In genomic region chr2:173784884-173785283, GRCm38 (mm10) we compare ENCODE assay signal across 23 mouse cellular contexts. TPM values are rescaled to one million over a fixed set of nuclear protein-coding genes. Genes with fewer than 3 reads are reported as not detected.
DNase-seq lines count a peak whose midpoint lies in the region; ATAC-seq and TF ChIP-seq lines count a peak whose summit lies in the region.
"Had no signal": no experiment of that assay in that cellular context is flagged by ENCODE, and none has a peak within 500 bp of the region (broad histone marks: within the 10 kb centered on the region; RNA-seq: fewer than 3 reads in every experiment).

No protein-coding gene starts in this region.

- no peaks in the 10 kb centered on the region for H3K27me3 ChIP-seq in Patski
- H3K27me3 ChIP-seq in hindbrain, embryonic 11.5 days (ENCODE audit: control insufficient read depth, insufficient read depth, low read length) = no peaks in the 10 kb centered on the region
- H3K27me3 ChIP-seq: heart, embryonic 15.5 days had no signal

- DNase-seq in gastrocnemius, adult 2 months = no peak
- no peak for DNase-seq in gastrocnemius, postnatal 10 days
- DNase-seq in 3T3-L1 (ENCODE audit: low read depth, low spot score) = peak; percentile 20
- peak; percentile 58 for DNase-seq in Patski (ENCODE audit: low read depth, low spot score)
- DNase-seq in adrenal gland, adult 8-10 months = no peak
- no peak for DNase-seq in embryo, embryonic 10.5 days (ENCODE audit: low spot score)
- DNase-seq in hindbrain, embryonic 11.5 days (ENCODE audit: low spot score) = no peak
- DNase-seq: adrenal gland, postnatal 14 days; cerebellum, adult 2 months; cerebellum, postnatal 10 days; heart, adult 2 months; heart, postnatal 14 days had no signal

- peak; percentile 84 for ATAC-seq in Patski
- ATAC-seq in granulocyte monocyte progenitor cell, adult 5-6 weeks (replicated peaks; ENCODE audit: poor library complexity, severe bottlenecking) = peak; percentile 15
- no peak for ATAC-seq in hindbrain, embryonic 11.5 days (ENCODE audit: low FRiP score)
- ATAC-seq: forebrain, embryonic 14.5 days; hindbrain, embryonic 16.5 days; inflammation-experienced regulatory T-cells, adult 6 months; intestine, postnatal 0 days had no signal

- no peak overlapping the region for H3K4me3 ChIP-seq in gastrocnemius, adult 2 months
- no peak overlapping the region for H3K4me3 ChIP-seq in hindbrain, embryonic 11.5 days (ENCODE audit: low read depth, low read length)
- H3K4me3 ChIP-seq: erythroblast, embryonic 14.5 days; forebrain, embryonic 10.5 days; heart, adult 2 months; heart, embryonic 15.5 days; hindbrain, embryonic 10.5 days had no signal

- H3K27ac ChIP-seq in gastrocnemius, adult 2 months = peak overlapping the region; percentile 31; the same call in 1 of the 2 replicates
- H3K27ac ChIP-seq in hindbrain, embryonic 11.5 days (ENCODE audit: low read depth, low read length) = no peak overlapping the region
- H3K27ac ChIP-seq: forebrain, embryonic 10.5 days; heart, adult 2 months; heart, embryonic 15.5 days; hindbrain, embryonic 10.5 days had no signal

- WGBS in hindbrain, embryonic 11.5 days = 77% methylated on average over 6 of the region's 6 CpGs

- no peak for TF ChIP-seq CTCF in gastrocnemius, adult 2 months (IDR thresholded peaks at IDR 0.05)
- no peak for TF ChIP-seq CTCF in Patski (IDR thresholded peaks at IDR 0.05)

- no peak overlapping the region for H3K4me2 ChIP-seq in hindbrain, embryonic 11.5 days (replicated peaks; ENCODE audit: low read depth, low read length)
- H3K4me2 ChIP-seq: heart, embryonic 11.5 days; heart, embryonic 15.5 days had no signal

- 0 out of 2 replicates have a peak, but pooled peaks cover 2% of the 10 kb centered on the region for H3K4me1 ChIP-seq in hindbrain, embryonic 11.5 days (replicated peaks; ENCODE audit: control insufficient read depth, insufficient read depth, low read length)

- CTCF ChIA-PET in Patski (lab: Charles Lee) = interaction anchor here (1.0 kb wide), 1 partner anchor 14 kb away, joined by 3 read pairs; no protein-coding TSS in a partner anchor

- intact Hi-C loops in gastrocnemius, adult 2 months (cut with DNase I) = no loop called here

- in situ Hi-C loops in Patski (cut with MboI; ENCODE audit: low pct_unique_long_range_greater_than_20kb) = no loop called here

- POLR2A ChIA-PET in Patski (lab: Charles Lee) = no interaction called here

- H3K9me3 ChIP-seq in hindbrain, embryonic 11.5 days (ENCODE audit: control insufficient read depth, low read length) = no peaks in the 10 kb centered on the region; the same call in 1 of the 2 replicates
- H3K9me3 ChIP-seq: forebrain, embryonic 10.5 days; G1E; heart, embryonic 15.5 days had no signal

- H3K36me3 ChIP-seq in hindbrain, embryonic 11.5 days (ENCODE audit: control insufficient read depth, insufficient read depth, low read length) = 0 out of 2 replicates have a peak, but pooled peaks cover 5% of the 10 kb centered on the region
- H3K36me3 ChIP-seq: heart, embryonic 15.5 days had no signal

- no peak overlapping the region for H3K9ac ChIP-seq in hindbrain, embryonic 11.5 days (ENCODE audit: low read depth, low read length)
- H3K9ac ChIP-seq: heart, embryonic 15.5 days had no signal

RNA-seq across cellular contexts. Expression of gene Vapb, which starts 47.6 kb away (rescaled TPM):
- 100 to 1,000 TPM; 159 to 160 TPM for total RNA-seq in gastrocnemius, adult 2 months (2021)
- 100 to 1,000 TPM; 150 to 160 TPM for total RNA-seq in gastrocnemius, postnatal 10 days (2021)
- polyA plus RNA-seq in Patski (2021) = 122 TPM
- 8.7 and 19.3 TPM in 2 replicates for total RNA-seq in granulocyte monocyte progenitor cell, adult 5-6 weeks (2014; fragmentation: Nextera tagmentation)
- 62.4 and 90.0 TPM in 2 replicates for total RNA-seq in granulocyte monocyte progenitor cell, adult 5-6 weeks (2017)
- 100 to 1,000 TPM; 156 to 208 (median 192) TPM for total RNA-seq in adrenal gland, adult 8-10 months (2022)
- 16.1 and 18.1 TPM in 2 replicates for polyA plus RNA-seq in hindbrain, embryonic 11.5 days (2014; fragmentation: Nextera tagmentation; extraction: Ambion mirVana)

Comparison
In these comparisons a context has a peak if more than half of its experiments do, and no peak if none do; other contexts are left out.
1. DNase-seq: peak in 3T3-L1 (single experiment) and Patski (single experiment); none in gastrocnemius, adult 2 months (single experiment), gastrocnemius, postnatal 10 days (single experiment), adrenal gland, adult 8-10 months (single experiment), embryo, embryonic 10.5 days (single experiment) and hindbrain, embryonic 11.5 days (single experiment).